Mouse (Mus musculus) cortical plate, adult 2 months (tissue): ENCODE results near the gene Bcl7a.

ENCODE experiments used
- CTCF ChIP-seq: fragments of 200-500 bp; IDR thresholded peaks from 2 replicates; pipeline ENCODE4 v1.5.1; 2011; ENCODE audit warnings: mild to moderate bottlenecking, control low read depth, low read length; ENCODE audit not compliant: insufficient read depth; ENCODE audit errors: extremely low read depth
- POLR2A ChIP-seq: fragments of 200-500 bp; IDR thresholded peaks from 2 replicates; pipeline ENCODE4 v1.6.1; 2011; ENCODE audit warnings: mild to moderate bottlenecking, low read length, control low read depth; ENCODE audit not compliant: insufficient read depth; ENCODE audit errors: extremely low read depth

- no peak for TF ChIP-seq CTCF
- no peak for TF ChIP-seq POLR2A
Measured at GRCm38 (mm10) chr5:123423885-123424284, 80.3 kb downstream of the Bcl7a start.
